Mouse (Mus musculus) R1 (cell line): Measurements from ENCODE around the gene Frmd4a.

Experiments
- DNase-seq: peaks from one replicate; pipeline ENCODE4 v3.0.0-alpha.2; 2018; ENCODE audit warnings: low read depth, low spot score

Frmd4a gene

DNA sequence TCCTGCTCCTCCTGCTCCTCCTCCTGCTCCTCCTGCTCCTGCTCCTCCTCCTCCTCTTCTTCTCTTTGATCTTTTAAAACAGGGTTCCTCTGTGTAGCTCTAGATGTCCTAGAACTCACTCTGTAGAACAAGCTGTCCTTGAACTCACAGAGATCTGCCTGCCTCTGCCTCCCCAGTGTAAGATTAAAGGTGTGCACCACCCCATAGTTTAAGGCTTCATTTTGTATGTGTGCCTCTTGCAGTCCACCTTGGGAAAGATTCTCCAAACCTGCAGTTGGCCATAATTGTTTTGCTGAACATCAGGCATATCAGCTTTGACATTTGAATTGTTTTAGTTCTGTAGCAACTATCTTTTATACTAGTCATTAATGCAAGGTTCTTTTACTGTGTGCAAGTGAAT lies 501.0 kb downstream of the Frmd4a start:
- DNase-seq, result no peak

- no peak for DNase-seq
These were observed 505.4 kb downstream of the Frmd4a start for GRCm38 (mm10) chr2:4522769-4523487.

DNA sequence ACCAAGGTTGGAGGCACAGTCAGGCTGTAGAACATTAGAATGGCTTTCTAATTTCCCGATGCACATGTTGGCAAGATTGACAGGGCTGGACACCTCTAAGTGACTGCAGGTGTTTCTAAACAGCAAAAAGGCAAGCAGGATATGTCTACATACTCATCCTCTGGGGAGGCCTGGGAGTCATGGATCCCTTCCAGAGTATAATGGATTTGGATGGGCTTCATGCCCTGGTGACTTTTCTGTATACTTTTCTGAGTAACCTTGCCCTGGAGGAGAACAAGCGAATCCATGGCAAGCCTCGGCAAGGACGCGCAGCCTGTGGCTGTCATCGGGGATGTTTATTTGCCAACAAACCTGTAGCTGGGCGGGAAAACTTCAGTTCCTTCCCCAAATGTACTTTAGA lies 509.6 kb downstream of the Frmd4a start:
- no peak for DNase-seq

DNA sequence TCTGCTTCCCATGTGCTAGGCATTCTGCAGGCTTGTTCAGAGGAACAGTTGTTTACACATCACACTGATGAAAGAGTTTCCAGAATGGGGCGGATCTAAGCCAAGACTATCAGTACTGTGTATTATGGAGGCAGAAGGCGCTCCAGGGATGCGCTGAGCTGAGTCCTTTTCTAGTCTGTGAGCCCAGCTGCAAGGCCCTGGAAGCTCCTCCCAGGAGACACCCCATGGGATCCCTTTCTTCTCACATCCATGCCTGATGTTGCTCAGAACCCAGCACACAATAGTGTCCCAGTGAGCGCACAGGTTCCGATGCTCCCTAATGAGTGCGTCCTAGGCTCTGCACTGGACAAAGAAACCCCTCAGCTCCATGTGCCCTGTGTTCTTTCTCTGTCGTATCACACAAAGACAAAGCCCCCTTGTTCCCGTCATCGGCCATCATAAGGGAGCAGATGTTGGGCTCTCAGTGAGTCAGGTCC lies 511.8 kb downstream of the Frmd4a start:
- DNase-seq, result peak; percentile 30

- no peak for DNase-seq
These were observed 514.1 kb downstream of the Frmd4a start for GRCm38 (mm10) chr2:4531533-4532197.

GRCm38 (mm10) chr2:4532198-4532568 lies 514.7 kb downstream of the Frmd4a start:
- no peak for DNase-seq

DNA sequence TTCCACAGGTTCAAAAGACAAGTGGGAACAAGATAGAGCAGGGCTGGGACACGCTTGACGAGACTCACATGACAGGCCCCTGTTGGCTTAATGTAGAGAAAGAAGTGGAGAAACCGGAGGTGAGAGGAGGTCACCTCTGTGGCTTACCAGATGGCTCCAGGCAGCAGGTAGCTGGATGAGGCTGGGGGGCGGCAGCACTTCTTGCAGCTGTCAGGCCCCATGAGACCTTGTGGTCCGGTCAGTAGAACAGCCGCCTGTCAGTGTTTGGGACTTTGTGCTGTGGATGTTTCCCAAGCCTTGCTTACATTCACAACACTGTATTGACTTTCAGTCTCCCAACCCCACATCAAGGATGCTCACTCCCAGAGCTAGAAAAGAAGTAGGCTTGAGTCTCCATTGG lies 515.4 kb downstream of the Frmd4a start:
- DNase-seq, result no peak

DNA sequence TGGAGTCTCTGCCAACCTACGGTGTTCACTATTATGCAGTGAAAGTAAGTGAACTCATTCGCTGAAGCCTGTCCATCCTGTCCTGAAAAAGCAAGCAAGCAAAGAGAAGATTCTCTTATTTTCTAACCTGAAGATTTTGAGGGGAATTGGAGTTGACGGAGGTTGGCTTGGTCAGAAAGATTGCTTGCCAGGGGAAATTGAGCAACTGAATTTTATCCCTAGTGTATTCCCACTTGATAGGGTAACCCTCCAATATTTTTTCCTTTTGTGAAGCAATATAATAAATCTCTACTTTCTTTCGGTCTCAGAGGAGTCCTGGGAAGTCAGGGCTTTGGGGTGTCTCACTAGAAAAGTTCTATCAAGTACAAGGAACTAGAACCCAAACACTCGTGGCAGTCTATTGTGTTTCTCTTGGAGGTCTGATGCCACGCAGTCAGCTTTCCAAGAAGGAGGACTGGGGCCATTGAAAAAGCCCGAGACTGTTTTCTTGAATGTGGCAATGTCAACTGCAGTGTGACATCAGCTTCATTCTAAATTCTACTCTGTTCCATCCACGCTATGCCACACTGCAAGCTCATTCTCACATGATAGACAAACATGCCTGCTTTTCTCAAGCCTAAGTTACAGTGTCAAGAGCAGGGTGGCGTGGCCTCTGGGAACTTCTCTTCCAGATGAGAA lies 517.8 kb downstream of the Frmd4a start:
- no peak for DNase-seq

DNA sequence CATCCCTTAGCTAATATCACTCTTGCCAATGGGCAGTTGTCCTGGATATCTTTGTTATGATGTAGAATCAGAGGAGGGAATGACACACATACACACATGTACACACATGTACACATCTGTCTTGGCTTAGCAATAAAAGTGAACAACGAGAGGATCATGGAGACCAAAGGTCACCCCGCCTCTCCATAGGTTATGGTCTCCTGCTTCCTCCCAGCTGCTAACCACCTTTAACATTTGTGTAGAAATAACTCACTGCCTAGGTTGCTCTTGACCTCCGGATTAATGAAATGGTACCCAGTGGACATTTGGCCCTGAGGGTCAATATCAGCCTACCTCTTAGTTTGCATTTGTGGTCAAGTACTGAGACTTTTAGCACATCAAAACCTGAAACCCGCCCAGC lies 523.8 kb downstream of the Frmd4a start:
- no peak for DNase-seq

DNA sequence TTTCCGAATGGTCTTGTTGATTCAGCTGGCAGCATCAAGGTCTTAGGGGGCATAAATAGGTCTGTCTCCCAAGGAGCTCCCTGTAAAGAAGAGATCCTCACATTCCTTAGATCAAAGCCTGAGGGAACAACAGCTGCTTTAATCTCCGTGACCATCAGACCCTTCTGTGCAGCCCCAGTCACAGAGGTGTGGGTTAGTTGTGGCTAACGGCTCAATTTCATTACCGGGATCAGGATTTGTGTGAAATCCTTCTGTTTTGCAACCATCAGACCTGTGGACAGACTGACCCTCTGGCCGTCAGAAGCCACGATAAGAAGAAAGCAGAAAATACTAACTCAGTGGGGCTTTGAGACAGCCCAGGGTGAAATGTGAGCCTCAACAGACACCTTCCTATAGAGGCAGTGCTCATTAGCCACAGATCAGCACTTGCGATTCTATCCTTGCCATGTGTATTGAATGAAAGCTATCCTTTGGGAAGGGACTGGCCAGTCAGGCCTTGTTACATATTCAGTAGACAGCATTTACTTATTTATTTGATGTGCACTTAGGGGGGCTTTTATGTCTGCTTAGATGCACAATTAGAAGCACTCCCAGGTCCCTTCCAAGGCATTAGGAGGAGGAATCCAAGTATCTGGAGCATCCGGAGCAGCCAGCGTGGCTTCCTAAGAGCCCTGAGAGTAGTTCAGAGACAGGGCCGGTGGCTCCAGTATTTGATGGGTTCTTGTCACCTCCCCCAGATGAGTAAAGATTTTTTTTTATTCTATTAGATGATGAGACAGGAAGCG lies 524.5 kb downstream of the Frmd4a start:
- DNase-seq, result no peak

DNA sequence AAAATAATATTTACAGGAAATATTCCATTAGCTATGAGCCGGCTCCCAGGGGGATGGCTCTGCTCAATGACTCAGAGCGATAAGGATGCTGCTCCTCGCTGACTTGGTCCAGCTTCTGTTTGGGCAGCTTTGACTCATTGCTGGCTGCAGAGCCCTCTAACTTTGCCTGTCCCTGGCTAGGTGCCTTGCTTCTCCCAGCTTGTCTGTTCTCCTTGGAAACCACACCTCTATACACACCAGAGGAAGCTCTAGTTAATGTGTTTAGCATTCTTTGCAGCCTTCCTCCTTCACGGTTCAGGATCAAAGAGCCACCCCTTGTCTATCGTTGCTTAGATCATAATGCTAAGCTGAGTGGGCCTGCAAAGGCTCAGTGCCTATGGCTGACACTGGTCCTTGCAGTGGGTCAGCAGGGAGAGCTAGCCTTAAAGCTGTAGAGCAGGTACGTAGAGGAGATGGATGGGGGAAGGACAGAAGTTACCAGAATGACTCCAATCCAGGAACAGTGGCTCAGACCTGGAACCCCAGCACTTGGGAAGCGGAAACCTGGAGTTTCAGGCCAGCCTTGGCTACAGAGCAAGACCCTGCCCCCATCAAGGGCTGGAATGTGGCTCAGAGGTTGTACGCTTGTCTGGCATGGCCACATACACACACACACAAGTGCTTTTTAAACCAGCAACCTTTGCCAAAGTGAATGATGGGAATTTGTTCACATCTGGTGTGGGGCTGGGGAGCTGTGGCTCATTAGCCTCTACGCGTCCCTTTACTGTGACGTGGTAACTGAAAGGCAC lies 525.3 kb downstream of the Frmd4a start:
- DNase-seq, result no peak

DNA sequence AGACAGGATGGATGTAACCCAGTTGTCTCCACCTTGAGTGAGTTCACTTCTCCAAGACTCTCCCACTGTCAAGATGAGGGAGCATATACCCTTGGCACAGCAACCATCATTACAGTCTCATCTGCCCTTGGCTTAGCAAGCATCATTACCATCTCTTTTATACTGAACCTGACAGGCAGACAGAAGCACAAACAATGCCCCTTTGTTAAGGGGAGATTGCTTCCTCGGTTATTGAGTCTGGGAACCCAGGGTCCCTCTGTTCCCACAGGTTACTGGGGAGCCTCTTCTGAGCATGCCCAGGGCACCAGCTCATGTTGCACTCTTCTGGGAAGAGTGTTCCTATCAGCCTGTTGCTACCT lies 525.9 kb downstream of the Frmd4a start:
- DNase-seq, result no peak

DNA sequence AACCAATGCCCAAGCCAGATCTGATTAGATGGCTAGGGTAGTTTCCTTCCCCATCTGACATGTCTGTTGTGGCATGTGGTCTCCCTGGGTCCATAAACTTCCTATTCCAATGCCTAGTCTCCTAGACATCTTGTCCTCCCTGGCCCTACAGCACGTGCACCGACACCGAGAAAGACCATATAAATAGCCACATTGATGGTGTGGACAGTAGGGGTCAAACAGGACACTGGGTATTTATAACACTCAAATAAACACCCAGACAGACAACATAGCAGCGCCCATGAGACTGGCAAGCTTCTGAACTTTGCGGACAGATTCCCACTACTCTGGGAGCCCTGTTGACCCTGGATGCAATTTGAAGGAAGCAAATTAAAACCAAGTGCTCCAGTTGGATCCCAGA lies 526.8 kb downstream of the Frmd4a start:
- DNase-seq, result no peak

DNA sequence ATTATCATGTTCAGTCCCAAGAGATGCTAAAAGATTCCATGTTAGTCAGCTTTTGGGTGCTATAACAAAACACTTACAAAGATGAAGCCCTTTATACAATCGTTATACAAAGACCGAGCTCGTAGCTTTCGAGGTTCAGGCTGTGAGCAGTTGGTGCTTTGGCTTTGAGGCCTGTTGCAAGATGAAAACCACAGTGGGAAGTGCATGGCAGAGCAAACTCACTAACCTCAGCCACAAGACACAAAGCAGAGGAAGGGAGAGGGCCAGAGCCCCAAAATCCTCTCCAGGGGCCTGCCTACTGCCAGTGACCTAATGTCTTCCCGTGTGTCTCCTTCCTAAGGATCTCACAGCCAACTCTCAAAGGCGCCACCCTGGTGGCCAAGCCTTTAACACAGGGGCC lies 527.7 kb downstream of the Frmd4a start:
- no peak for DNase-seq

- DNase-seq, result no peak
These were observed 529.6 kb downstream of the Frmd4a start for GRCm38 (mm10) chr2:4547003-4547662.

DNA sequence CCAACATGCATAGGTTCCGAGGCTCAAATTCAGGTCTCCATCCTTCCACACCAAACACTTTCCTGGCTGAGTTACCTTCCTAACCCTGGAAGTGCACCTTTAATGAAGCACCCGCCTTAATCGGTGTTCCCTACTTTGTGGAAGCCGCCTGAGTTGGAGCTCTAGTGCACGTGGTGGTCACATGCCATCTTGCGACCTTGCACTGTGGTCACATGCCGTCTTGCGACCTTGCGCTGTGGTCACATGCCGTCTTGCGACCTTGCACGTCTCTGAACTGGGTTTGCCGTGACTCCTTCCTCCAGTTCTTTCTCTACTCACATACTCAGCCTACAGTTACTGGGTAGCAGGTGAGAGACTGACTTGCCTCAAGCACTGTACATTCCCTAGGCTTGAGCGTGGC lies 531.8 kb downstream of the Frmd4a start:
- peak; percentile 40 for DNase-seq

- DNase-seq, result peak; percentile 82
These were observed 532.7 kb downstream of the Frmd4a start for GRCm38 (mm10) chr2:4550017-4550763.

- DNase-seq, result peak; percentile 36
These were observed 533.9 kb downstream of the Frmd4a start for GRCm38 (mm10) chr2:4551438-4551837.

DNA sequence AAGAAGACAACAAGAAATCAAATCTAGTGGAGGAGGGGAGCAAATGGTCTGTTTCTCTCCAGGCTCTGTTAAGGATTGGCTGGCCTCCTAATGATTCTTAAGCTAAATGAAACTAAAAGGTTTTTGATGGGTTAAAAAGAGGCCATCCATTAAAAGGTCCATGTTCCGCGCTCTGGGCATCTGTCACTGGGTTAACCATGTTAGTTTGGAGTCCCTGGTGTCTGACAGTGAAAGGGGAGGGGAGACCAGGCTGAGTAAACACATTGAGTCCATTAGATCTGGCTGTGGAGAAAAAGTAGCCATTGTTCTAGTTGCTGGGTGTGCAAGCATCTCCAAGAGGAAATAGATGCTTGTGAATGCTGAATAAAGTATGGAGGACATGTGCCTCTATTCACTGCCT lies 534.3 kb downstream of the Frmd4a start:
- DNase-seq, result no peak

DNA sequence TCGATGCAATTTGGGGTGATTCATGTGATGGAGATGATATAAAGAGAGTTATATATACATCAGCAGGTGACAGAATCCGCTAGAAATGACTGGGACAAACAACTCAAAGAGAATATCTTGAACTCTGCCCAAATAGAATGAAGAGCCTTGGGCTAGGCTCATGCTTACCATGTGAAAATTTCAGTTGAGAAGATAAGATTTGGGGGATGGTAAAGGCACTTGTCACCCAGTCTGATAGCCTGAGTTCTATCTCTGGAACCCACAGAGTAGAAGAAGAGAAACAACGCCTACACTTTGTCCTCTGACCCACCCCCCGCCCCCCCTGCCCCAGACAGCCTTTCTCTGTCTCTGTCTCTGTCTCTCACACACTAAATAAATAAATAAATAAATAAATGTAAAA lies 535.0 kb downstream of the Frmd4a start:
- no peak for DNase-seq
